Mouse (Mus musculus): ENCODE measurements around the gene Ciz1. TPM values are rescaled to one million over a fixed set of nuclear protein-coding genes. Genes with fewer than 3 reads are reported as not detected.

Ciz1 gene
- polyA plus RNA-seq, 1 experiment = 275 TPM

- TF ChIP-seq POLR2A (IDR thresholded peaks at IDR 0.05; ENCODE audit: low read depth, low read length) (peak; percentile 48; the same call in 1 of the 2 replicates), CTCF (IDR thresholded peaks at IDR 0.05; ENCODE audit: extremely low read depth, insufficient read length, insufficient replicate concordance, low read depth, low read length) (0 out of 2 replicates have a peak, but pooled peaks have one; percentile 14)
- Histone ChIP-seq H3K4me3 (ENCODE audit: low read depth, low read length) (peak within 1 kb of the TSS; percentile 90), H3K27me3 (ENCODE audit: control insufficient read depth, insufficient read depth, low read length) (no peaks in the 10 kb centered on the region), H3K4me1 (ENCODE audit: control insufficient read depth, insufficient read depth, insufficient read length, low read length) (peaks cover 8% of the 10 kb centered on the region; the same call in 1 of the 2 replicates), H3K36me3 (ENCODE audit: control insufficient read depth, insufficient read depth, low read length) (peaks cover 3% of the 10 kb centered on the region; the same call in 1 of the 2 replicates), H3K27ac (ENCODE audit: insufficient read depth, low read depth, low read length) (peak within 1 kb of the TSS; percentile 92)
- under 1% methylated on average over 31 of the region's 31 CpGs for WGBS
These were observed 43.4 kb downstream of the Ciz1 start, which contains the start of gene Ptges2 for GRCm38 (mm10) chr2:32395484-32395945. Gene Ptges2, plus strand, starts transcription at chr2:32395896.

DNA sequence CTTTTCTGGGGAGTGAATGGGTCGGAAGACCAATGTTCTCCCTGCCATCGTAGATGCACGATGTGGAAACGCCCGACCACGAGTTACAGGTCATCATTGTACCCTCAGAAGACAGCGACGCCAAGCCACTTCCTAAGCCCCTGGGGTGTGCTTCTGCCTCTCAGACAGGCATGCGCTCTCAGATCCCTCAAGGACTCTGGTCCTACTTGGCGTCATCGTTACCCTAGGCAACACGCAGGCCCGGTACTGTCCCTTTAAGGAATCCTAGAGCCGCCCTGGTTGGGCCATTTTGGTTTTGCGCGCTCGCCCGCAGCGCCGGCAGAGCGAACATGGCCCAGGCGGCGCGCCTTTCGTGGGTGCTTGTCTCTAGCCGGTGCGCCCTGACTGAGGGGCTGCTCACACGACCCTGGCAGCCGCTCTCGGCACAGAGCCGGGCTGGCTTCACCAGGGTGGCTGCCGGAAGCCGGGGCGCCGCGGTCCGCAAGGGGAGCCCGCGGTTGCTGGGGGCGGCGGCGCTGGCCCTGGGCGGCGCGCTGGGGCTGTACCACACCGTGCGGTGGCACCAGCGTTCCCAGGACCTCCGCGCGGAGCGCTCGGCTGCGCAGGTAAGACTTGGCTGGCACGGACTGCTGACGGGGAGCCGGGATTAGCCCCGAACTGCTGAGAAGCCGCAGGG is 44.0 kb downstream of the Ciz1 start:
- Histone ChIP-seq H3K27me3 (ENCODE audit: control insufficient read depth, insufficient read depth, low read length) (no peaks in the 10 kb centered on the region), H3K4me1 (ENCODE audit: control insufficient read depth, insufficient read depth, insufficient read length, low read length) (peaks cover 8% of the 10 kb centered on the region; the same call in 1 of the 2 replicates), H3K4me3 (ENCODE audit: low read depth, low read length) (peak overlapping the region; percentile 90), H3K27ac (ENCODE audit: insufficient read depth, low read depth, low read length) (peak overlapping the region; percentile 92), H3K36me3 (ENCODE audit: control insufficient read depth, insufficient read depth, low read length) (peaks cover 9% of the 10 kb centered on the region)
- WGBS = under 1% methylated on average over 59 of the region's 59 CpGs
- TF ChIP-seq CTCF (IDR thresholded peaks at IDR 0.05; ENCODE audit: extremely low read depth, insufficient read length, insufficient replicate concordance, low read depth, low read length) (no peak), POLR2A (IDR thresholded peaks at IDR 0.05; ENCODE audit: low read depth, low read length) (peak; percentile 15)

DNA sequence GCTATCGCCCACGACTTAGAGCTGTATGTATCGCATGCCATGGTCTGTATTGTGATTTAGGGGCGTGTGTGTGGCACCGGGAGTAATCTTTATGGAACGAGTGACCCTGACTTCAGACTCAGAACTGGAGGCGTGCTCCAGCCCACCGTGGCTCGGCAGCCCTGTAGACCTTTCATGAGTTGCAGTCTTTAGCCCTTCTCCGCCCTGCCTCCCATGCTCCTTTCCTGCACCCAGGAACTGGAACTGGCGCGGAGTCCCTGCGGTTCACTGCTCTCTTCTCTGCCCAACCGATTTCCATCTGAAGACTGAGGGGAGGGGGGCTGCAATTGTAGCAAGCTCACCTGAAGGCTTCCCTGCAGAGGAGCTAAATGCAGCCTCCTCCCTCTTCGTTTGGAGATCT is 44.6 kb downstream of the Ciz1 start:
- peak overlapping the region; percentile 90 for H3K4me3 ChIP-seq (ENCODE audit: low read depth, low read length)
- peak overlapping the region; percentile 48; the same call in 1 of the 2 replicates for H3K27ac ChIP-seq (ENCODE audit: insufficient read depth, low read depth, low read length)
- 1% methylated on average over 15 of the region's 15 CpGs for WGBS
- peaks cover 15% of the 10 kb centered on the region for H3K36me3 ChIP-seq (ENCODE audit: control insufficient read depth, insufficient read depth, low read length)
- TF ChIP-seq CTCF (IDR thresholded peaks at IDR 0.05; ENCODE audit: extremely low read depth, insufficient read length, insufficient replicate concordance, low read depth, low read length) = no peak
- no peak for TF ChIP-seq POLR2A (IDR thresholded peaks at IDR 0.05; ENCODE audit: low read depth, low read length)
- H3K27me3 ChIP-seq (ENCODE audit: control insufficient read depth, insufficient read depth, low read length) = no peaks in the 10 kb centered on the region
- peaks cover 8% of the 10 kb centered on the region; the same call in 1 of the 2 replicates for H3K4me1 ChIP-seq (ENCODE audit: control insufficient read depth, insufficient read depth, insufficient read length, low read length)

GRCm38 (mm10) chr2:32404663-32405062 is 52.5 kb downstream of the Ciz1 start:
- H3K27me3 ChIP-seq (ENCODE audit: control insufficient read depth, insufficient read depth, low read length) = no peaks in the 10 kb centered on the region
- WGBS = 18% methylated on average over 2 of the region's 2 CpGs
- TF ChIP-seq POLR2A (IDR thresholded peaks at IDR 0.05; ENCODE audit: low read depth, low read length) (no peak), CTCF (IDR thresholded peaks at IDR 0.05; ENCODE audit: extremely low read depth, insufficient read length, insufficient replicate concordance, low read depth, low read length) (peak; percentile 99; the same call in 1 of the 2 replicates)
- no peak overlapping the region for H3K4me3 ChIP-seq (ENCODE audit: low read depth, low read length)
- H3K27ac ChIP-seq (ENCODE audit: insufficient read depth, low read depth, low read length) = no peak overlapping the region
- peaks cover 9% of the 10 kb centered on the region for H3K4me1 ChIP-seq (ENCODE audit: control insufficient read depth, insufficient read depth, insufficient read length, low read length)
- H3K36me3 ChIP-seq (ENCODE audit: control insufficient read depth, insufficient read depth, low read length) = peaks cover 26% of the 10 kb centered on the region

DNA sequence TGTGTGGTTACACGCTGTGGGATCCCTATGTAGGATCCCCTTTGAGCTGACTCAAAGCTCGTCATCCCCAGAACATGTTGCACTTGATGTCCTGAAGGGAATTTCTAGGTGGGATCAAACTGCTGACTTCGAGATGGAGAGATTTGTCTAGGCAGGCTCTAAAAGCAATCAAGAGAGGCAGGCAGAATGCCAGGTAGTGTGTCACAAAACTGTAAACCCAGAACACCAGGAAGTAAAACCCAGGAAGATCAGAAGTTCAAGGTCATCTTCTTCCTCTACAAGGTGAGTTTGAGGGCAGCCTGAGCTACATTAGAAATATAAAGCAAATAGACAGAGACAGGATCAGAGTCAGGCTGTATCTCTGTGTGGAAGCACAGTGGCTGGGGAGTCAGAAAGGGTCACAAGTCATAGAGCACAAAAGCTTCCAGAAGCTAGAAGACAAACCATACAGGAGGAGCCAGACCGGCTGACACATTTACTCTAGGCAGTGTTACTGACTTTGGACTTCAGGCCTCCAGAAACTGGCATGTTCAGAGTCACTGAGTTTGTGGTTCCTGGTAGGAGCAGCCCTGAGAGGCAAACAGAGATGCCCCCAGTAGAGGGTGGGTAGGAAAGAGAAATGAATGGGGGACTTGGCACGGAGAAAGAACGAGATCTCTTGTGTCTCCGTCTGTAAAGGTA is 55.2 kb downstream of the Ciz1 start:
- H3K4me1 ChIP-seq (ENCODE audit: control insufficient read depth, insufficient read depth, insufficient read length, low read length) = peaks cover 12% of the 10 kb centered on the region
- 75% methylated on average over 7 of the region's 7 CpGs for WGBS
- H3K4me3 ChIP-seq (ENCODE audit: low read depth, low read length) = no peak overlapping the region
- H3K27ac ChIP-seq (ENCODE audit: insufficient read depth, low read depth, low read length) = no peak overlapping the region
- no peaks in the 10 kb centered on the region for H3K27me3 ChIP-seq (ENCODE audit: control insufficient read depth, insufficient read depth, low read length)
- peaks cover 6% of the 10 kb centered on the region for H3K36me3 ChIP-seq (ENCODE audit: control insufficient read depth, insufficient read depth, low read length)
- TF ChIP-seq CTCF (IDR thresholded peaks at IDR 0.05; ENCODE audit: extremely low read depth, insufficient read length, insufficient replicate concordance, low read depth, low read length) = no peak

GRCm38 (mm10) chr2:32408429-32409424 is 56.6 kb downstream of the Ciz1 start:
- TF ChIP-seq POLR2A (IDR thresholded peaks at IDR 0.05; ENCODE audit: low read depth, low read length) (no peak), CTCF (IDR thresholded peaks at IDR 0.05; ENCODE audit: extremely low read depth, insufficient read length, insufficient replicate concordance, low read depth, low read length) (no peak)
- Histone ChIP-seq H3K27me3 (ENCODE audit: control insufficient read depth, insufficient read depth, low read length) (no peaks in the 10 kb centered on the region), H3K27ac (ENCODE audit: insufficient read depth, low read depth, low read length) (no peak overlapping the region), H3K36me3 (ENCODE audit: control insufficient read depth, insufficient read depth, low read length) (no peaks in the 10 kb centered on the region), H3K4me1 (ENCODE audit: control insufficient read depth, insufficient read depth, insufficient read length, low read length) (peaks cover 12% of the 10 kb centered on the region), H3K4me3 (ENCODE audit: low read depth, low read length) (no peak overlapping the region)
- 60% methylated on average over 25 of the region's 25 CpGs for WGBS
